Mouse (Mus musculus): ENCODE data around the gene Mipol1.

DNA sequence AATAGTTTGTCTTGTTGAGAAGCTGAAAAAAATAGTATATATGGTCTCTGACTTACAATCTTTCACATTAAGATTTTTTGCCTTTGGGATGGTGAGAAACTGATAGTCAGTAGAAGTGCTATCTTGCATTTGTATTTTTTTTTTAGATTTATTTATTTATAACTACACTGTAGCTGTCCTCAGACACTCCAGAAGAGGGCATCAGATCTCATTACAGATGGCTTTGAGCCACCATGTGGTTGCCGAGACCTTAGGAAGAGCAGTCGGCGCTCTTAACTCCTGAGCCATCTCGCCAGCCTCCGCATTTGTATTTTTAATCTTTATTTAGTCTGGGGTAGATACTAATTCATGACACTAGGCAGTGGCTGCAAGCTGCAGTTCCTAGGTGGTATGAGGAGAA, 3.2 kb downstream of the Mipol1 start:
- TF ChIP-seq GATA1 (IDR thresholded peaks at IDR 0.05; ENCODE audit: borderline replicate concordance, low read length) (no peak), FLI1 (IDR thresholded peaks at IDR 0.05; ENCODE audit: low read length) (no peak)
